Mouse (Mus musculus) cerebellum, adult 11-12 months (tissue): ENCODE data around the gene Grifin.
A peak's percentile ranks its signal among the peaks of the same experiment; 100 is the strongest.

Experiments used
- DNase-seq: peaks from one replicate; pipeline ENCODE4 v3.0.0; 2022

The Grifin gene

DNA sequence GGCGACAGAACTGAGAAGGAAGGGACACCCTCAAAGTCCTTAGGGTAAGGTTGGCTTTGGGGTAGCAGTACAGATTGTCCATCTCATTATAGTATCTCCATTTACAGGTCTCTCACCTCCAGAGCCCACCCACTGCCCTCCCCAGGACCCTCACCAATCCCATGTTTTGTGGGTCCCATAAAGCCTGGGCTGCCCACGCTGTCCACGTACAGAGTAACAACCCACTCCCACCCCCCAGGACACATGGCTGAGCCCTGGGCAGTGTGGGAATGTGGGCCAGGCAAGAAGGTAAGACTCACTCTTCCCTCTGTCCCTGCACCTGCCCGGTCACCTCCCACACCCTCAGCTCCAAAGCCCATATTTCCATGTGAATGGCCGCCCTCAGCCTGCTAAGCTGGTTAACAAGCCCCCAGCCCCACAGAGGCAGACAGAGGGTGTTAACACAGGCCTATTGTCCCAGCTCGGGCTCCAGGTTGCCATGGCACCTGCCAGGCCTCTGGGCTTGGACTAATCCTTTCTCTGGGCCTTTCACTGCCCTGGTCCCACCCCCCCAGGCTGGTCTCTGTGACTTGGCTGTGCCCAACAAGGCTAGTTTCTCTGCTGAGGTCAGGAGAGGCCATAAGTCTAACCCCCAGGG, 19.0 kb upstream of the Grifin start:
- DNase-seq, result no peak

DNA sequence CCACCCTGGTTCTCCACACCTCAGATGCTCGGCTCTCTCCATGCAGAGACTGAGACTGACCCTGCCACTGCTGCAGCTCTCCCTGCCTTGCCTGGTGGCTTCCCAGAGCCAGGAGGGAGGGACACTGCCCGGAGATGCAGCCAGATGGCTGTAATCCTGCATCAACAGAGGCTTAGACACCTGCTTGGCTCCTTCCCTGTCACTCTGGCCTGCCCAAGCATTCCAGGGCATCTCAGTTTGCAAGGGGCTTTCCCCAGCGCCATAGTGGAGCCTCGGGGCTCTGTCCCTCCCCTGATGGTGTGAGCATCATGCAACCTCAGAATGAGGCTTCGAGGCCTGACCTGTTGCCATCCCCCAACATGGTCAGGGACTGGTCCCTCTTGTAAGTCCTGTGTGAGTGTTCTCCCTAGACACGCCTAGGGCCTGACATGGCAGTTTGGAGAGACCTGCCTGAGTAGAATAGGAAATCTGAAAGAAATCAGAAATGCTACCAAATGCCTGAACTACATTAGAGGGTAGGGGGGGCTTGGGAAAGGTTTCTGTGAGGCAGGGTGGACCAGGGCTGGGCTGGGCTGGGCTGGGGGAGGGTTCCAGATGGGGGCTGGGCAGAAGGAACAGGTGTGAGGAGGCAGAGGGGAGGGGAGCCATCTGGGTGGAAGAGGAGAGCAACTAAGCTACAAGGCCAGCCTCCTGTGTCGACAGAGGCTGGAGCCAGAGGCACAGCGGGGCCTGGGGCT, 18.3 kb upstream of the Grifin start:
- DNase-seq, result no peak

DNA sequence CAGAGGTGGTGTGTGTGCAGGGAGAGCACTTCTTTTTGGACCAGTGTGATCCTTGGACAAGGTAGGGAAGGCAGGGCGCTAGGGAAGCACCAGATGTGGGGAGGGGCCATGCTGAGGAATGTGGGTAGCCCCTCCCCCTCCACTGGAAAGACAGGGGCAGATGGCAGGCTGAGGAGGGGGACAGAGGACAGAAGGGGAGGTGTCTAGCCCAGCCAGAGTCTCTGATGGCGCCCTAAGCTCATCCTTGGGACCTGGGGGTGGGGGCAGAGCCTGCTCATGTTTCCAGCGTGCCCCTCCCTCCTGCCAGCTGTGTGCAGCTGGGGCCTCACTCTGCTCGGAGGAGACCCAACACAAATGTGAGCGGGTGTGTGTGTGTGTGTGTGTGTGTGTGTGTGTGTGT, 16.7 kb upstream of the Grifin start:
- no peak for DNase-seq

DNA sequence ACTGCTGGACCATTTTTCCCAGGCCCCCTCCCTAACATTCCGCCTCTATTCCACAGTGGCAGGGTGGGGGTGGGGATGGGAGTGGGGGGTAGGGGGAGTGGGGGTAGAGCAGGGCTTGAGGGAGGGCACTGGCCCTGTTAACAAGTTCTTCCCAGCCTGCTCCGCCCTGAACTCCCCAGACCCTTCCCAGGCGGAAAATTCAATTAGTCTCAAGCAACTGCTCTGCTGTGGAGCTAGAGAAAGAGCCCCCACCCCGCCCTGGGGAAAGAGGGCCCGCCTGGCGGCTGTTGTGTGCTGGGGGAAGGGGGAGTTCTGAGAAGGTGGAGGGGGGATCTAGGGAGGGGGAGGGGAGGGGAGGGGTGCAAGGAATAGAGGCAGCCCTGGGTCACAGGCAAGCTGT, 14.9 kb upstream of the Grifin start:
- no peak for DNase-seq

DNA sequence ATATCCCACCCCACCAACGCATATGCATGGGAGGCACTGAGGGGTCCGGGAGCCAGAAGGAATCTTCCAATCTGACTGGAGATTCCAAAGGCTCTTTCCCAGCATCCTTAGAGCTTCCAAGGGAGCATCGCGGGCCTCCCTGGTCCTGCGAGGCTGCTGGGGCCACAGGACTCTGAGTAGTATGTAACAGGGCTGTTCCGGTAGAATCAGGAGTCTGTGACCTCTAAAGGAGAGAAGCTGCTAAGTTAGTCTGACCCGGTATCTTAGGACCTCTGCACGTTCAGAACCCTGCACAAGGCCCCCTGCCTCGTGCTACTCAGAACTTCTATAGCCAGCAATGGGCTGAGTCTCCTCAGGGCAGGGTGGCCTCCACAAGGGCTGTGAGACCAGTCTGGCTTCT, 14.3 kb upstream of the Grifin start:
- DNase-seq, result no peak

DNA sequence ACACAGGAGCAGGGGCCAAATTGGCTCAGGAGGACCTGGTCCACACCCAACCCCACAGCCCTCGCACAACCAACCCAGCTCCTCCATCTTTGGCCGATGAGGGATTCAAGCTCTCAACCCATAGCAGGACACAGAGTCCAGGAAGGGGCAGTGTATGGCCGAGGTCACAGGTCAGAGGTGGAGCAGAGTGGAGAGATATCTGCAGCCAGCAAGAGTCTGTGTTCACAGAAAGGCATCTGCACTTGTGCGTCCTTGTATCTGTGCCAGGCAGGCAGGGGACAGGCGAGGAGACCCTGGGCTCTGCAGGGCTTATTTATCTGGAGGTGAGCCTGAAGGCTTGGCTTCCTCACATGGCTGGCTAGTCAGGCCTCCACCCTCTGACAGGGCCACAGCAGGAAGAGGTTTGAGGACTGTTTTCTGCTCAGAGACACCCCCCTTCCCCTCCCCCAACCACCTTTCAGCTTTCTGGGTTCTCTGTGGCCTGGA, 10.6 kb upstream of the Grifin start:
- no peak for DNase-seq

DNA sequence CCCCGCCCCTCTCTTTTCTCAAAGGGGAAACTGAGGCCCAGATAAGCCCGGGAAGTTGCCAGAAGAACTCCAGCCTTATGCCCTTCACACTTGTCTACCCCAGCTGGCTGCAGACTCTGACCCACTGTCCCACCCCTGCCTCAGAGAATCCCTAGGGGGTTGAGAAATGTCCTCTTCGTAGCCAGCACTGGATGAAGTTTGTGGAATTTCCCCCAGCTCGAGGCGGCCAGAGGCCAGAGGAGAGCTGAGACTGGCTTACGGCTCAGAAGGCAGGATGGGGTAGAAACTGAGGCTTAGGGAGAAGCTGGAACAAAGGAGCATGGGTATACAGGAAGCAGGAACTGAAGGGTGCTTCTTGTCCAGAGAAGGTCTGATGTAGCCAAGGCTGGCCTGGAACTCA, 7.7 kb upstream of the Grifin start:
- DNase-seq, result no peak

DNA sequence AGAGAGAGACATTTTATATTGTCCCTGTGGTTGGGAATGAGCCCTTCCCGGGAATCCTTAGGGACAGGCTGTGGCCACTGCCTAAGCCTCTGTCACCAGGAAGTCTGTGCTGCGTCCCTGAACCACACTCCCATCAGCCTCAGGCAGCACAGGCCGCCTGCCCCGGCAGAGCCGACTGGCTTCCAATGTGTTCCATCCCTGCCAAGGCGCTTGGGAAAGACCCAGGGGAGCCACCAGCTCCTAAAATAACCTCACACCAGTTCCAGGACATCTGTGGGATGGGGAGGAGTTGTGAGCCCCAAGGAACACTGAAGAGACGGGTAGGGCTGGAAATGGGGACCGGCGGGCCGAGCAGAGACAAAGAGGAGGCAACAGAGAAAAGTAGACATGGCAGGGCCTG, 6.8 kb upstream of the Grifin start:
- peak; percentile 11 for DNase-seq

DNA sequence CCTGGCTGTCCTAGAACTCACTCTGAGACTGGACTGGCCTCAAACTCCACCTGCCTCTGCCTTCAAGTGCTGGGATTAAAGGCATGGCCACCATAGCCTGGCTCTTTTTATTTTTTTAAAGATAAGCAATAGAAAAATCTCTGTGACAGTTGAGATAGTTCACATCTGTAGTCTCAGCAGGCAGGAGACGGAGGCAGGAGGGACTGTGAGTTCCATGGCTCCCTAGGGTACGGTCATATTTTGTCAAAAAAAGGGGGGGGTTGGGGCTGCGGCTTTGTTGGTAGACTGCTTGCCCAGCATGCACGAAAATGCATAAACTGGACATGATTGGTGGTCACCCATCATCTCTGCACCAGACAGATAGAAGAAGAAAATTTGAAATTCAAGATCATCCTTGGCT, 6.3 kb upstream of the Grifin start:
- DNase-seq, result no peak

DNA sequence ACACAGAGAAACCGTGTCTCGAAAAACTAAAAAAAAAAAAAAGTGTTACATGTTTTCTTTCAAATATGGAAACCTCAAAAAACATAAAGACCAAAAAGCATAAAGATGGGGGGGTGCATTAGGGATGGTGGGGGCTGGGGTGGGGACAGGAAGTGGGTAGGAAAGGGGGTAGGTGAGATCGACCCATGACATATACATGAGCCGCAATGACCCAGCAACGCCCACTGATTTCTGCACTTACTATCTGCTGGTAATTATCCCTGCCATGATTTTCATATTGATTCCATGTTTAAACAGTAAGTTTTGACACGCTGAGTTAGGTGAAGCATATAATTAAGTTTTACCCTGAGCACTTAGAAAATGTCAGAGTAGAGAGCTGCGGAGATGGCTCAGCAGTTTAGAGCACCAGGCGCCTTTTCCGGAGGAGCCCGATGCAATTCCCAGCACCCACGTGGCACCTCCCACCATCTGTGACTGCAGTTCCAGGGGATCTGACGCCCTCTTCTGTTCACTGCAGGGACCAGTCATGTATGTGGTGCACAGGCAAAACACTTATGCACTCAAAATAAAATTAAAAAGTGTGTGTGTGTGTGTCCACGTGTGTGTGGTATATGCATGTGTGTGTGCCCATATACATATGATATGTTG, 5.5 kb upstream of the Grifin start:
- DNase-seq, result no peak

DNA sequence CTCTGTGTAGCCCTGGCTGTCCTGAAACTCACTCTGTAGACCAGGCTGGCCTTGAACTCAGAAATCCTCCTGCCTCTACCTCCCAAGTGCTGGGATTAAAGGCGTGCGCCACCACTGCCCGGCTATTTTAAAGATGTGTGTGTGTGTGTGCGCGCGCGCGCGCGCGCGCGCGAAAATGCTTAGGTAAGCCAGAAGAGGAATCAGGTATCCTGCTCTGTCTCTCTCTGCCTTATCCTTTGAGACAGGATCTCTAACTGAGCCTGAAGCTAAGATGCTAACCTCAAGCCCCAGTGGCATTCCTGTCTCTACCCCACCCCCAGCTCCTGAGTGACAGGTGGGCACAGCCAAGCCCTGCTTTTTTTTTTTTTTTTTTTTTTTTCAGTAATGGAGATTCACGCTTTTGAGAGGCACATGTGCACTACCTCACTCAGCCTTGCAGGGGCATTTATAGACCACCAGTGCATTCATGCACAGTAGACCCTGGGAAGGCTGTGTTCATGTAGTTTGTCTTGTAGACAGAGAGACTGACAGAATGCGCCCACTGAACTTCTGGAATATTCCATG, 4.2 kb upstream of the Grifin start:
- no peak for DNase-seq

DNA sequence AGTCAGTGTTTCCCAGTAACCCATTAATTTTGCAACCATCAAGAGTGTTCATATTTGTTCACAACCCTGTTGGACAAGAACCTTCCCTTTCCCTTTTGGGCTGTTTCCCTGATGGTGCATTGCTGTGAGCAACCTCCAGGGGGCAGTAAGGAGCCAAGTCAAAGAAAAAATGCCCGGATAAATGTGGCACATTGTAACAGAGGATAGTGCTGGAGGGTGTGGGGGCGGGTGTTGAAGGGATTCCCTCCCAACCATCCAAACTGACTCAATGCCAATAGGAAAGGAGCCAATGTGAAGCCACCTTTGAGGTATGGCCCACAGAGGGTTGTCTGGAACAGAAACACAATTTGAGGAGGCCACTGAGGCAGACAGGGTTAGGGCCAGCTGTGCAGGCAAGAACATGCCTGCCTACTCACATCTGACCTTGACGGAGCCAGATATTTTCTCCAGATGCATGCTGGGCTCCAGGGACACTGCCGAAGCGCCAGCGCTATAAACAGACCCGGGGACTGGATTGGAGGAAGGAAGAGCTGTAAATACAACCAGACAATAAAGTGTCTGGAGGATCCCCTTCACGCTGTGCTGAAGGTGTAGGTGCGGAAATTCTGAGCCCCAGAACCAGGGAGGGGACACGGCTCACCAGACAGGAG, 3.6 kb upstream of the Grifin start:
- DNase-seq, result peak; percentile 18

DNA sequence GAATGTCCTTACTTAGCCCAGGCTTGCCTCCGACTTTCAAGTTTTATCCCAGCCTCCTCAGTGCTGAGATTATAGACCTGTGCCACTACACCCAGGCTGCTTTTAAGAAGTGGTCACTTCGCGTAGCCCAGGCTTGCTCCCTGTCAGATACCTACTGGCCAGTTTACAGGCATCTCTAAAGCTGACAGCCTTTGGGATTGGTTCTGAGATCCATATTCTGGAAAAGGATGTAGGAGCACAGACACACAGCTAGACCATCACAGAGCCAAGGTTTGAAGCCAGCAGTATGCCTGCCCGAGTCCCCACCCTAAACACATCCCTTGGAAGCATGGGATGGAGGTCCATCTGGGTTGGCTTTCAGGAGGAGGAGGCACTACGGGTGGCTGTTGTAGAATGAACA, 2.9 kb upstream of the Grifin start:
- no peak for DNase-seq

DNA sequence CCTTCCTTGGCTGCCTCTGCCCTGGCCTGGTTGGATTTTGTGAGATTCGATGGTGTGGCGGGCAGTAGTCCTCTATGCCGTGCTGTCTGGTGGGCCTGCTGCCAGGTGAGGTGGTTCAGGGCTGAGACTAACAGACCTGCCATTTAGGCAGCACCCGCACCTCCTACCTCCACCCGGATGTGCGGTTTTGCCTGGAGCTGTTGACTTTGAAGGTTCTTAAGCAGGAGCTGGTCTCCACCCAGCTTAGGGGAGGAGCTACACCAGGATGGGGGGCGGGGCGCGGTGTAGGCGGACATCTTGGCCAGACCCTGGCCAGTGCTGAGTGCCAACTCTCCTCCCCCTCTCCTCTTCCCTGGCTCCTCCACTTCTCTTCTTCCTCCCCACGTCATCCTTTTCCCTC, 2.5 kb upstream of the Grifin start:
- DNase-seq, result no peak

DNA sequence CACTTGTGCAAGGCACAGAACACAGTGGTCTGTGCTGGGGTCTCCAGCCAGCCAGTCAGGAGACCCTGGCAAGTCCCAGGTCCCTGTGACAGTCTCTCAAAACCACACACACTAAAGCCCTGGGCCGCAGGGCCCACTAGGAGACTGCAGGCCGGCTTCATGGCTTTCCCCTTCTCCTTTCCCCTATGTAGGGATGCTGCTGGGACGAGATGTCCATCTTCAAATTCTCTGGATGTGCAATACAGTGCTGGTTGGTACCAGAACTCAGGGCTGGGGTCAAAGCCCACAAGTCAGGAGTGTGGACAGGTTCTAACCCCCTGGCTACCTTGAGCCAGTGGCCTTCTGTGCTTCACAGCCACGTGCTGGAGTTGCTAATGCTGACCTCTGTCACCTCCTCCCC, 1.4 kb upstream of the Grifin start:
- no peak for DNase-seq

DNA sequence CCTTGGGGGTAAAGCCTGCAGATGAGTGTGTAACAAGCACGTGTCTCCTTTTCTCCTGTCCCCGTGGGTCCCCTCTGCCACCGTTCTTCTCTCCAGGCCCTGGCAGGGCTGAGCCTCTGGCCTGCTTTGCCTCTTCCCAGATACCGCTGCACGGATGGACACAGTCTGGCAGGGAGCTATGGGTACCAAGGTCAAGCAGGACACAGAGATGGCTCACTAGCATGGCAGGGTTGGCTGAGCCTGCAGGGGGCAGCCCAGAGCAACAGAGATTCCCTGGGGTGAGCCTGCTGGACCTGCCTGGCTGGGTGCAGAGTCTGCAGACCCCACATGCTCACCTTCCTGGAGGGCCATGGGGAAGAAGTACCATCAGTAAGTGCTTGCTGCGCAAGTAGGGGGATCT, 985 bp upstream of the Grifin start:
- DNase-seq, result no peak

DNA sequence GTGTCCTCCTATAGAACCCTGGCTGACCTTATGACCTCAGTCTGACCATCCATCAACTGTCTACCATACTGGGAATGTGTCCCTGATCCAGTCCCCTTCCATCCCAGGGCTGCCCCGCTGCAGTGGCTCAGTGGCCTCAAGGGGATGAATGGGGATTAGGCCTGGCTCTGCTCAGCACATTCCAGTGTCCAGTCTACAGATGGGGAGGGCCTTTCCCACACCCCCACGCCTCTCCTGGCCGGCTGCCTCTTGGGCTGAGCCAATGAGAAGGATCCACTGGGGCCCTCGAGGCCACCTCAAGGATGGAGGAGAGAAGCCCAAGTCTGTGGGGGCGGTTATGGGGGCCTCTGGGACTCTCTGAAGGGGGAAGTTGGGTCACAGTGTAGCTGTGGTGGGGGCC, 580 bp upstream of the Grifin start:
- peak; percentile 35 for DNase-seq

DNA sequence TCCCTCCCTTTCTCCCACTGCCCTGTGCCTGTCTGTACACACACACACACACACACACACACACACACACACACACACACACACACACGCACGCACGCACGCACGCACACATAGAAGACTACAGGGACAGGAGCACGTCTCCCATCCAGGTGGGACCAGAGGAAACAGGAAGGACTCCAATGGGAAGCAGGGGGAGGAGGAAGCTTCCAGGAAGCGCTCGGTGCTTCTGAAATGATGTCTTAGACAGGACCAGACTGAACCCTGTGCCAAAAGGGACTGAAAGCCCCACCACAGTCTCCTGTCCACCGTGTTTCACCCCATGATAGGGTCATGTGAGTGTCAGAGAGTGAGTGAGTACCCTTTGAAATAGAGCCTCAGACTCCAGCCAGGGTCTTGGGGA, 2.3 kb downstream of the Grifin start:
- no peak for DNase-seq

DNA sequence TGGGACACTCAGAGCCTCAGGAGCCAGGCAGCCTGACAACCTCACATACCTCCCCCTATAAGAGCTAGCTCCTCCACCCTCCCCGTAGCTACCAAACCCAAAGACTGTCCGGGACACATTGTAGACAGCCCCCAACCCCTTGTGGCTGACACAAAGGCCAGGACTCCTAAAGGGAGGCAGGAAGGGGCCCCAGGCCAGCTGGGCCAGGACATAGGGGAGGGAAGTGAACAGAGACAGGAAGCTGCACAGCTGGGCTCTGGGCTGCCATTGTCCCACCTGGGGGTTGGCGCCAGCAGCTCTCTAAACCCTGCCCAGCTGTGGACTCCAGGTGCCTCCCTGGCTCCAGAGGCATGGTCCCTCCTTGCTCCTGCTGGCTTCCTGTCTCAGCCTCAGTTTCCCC, 8.0 kb downstream of the Grifin start:
- no peak for DNase-seq

DNA sequence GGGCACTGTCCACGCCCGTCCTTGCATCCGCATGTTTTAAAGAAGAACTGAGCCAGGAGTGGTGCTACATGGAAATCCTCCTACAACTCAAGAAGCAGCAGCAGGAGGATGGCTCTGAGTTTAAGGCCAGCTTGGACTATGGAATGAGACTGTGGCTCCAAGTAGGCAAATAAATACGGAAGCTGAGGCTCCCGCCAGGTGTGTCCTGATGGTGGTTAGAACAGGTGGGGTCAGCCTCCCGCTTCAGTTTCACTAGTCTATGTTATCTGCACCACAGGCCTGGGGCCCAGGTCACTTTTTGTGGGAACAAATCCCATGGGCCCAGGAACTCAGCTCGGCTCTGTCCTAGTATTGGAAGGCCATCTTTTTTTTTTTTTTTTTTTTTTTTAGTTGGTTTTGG, 11.2 kb downstream of the Grifin start:
- DNase-seq, result no peak

DNA sequence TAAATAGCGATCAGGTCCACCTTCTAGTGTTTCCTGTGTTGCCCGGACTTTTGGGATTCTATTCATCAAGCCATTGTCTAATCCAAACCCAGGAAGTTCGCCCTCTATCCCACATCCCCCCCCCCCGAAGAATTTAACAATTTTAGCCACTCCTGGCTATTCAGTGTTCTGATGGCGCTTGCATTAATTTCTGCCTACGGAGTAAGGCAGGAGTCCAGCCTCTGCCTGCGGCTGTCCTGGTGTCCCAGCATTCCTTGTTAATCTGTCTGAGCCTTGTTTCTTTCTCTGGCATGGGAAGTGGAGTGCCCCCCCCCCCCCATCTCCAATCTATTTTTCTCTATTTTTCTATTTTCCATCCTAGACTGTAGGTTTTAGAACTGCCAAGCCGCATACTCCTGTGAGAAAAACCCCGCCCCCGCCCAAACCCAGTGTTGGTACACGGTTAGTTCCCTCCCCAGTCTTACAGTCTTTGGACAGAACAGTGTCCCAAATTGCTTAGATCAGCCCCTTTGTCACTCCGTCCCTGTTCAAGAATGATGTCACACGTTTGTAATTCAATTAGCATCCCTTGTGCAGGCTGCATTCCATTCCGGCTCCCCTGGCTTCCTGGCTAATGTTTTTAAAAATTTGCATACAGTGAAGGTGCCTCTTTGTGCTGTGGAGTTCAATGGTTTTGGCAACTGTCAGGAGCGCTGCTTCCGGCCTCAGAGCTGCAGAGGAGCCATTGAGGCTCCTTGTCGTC, 15.4 kb downstream of the Grifin start:
- peak; percentile 28 for DNase-seq

DNA sequence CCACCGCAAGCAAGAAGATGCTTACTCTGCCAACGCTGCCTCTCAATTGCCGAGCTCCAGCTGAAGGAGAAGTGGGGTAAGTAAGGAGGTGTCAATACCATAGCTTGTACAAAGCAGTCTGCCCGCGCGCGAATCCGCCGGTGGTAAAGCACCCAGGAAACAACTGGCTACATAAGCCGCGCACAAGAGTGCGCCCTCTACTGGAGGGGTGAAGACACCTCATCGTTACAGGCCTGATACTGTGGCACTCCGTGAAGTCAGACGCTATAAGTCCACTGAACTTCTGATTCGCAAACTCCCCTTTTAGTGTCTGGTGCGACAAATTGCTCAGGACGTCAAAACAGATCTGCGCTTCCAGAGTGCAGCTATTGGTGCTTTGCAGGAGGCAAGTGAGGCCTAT, 18.5 kb downstream of the Grifin start:
- no peak for DNase-seq

DNA sequence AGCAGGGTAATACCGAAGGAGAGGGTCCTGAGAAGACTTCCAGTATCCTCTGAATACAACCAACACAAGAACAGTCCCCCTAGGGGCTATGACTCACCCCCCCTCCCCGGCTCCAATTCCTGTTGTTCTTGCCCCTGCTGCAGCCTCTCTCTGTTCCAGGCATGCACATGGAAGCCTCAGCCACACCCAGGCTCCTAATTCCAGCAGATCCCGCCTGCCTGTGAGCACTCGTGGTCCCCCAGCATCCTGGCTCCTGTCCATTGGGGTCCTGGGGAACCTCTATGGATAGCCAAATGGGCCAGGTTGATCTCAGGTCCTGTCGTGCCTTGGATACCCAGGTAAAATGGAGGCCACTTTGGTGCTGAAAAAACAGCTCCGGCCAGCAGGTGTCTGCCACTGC, 19.2 kb downstream of the Grifin start:
- DNase-seq, result no peak
